In the genomic region with DNA sequence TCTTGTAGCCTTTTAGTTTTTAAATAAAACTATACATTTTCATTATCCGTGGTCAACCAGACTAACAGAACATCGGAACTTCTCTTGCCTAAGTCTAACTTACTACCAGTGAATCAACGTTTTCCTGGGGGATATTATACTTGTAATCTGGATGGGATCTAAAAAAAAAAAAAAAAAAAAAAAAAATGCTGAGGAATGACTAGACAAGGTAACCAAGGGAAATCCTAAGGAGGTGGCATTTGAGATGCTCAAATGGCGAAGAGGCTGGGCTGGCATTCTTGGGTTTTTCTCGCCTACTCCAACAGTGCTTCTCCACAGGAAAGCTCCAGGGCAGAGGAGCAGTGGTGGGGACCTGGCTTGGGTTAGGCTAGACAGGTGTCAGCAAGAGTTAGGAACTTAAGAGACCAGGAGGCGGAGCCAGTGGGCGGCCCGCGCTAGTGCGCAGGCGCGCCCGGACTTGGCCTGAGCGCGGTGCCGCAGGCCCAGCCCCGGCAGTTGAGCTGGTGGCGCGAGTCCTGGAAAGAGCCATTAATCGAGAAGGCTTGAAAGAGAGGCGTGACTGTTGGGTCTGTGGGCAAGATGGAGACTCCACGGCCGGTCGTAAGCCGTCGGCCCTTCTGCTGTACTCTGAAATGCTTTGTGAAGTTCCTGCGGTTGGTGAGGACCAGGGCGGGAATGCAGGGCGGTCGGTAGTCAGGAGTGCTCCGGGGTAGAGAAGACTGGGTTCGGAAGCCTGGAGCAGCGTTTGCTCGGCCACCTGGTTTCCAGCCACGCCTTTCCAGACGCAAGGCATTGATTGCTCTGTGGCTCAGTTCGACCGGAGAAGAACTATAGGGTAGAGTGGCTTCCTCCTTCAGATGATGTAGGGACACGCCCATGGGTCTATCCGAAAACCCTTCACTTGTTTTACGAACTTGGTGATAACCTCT, we compare ENCODE assay signal across 8 mouse cellular contexts. TPM values are rescaled to one million over a fixed set of nuclear protein-coding genes. Genes with fewer than 3 reads are reported as not detected.
DNase-seq lines count a peak whose midpoint lies in the region; ATAC-seq and TF ChIP-seq lines count a peak whose summit lies in the region.

A gene (plus strand): TSS at position 423 of the 929 bp plus-strand sequence.

- H3K9ac ChIP-seq in ES-E14 (ENCODE audit: insufficient read depth, low read depth, low read length, poor library complexity, severe bottlenecking) = peak within 1 kb of the TSS; percentile 91
- H3K9ac ChIP-seq in forebrain, embryonic 15.5 days (replicated peaks) = peak within 1 kb of the TSS; percentile 75
- peak within 1 kb of the TSS; percentile 75 for H3K9ac ChIP-seq in lung, embryonic 15.5 days

- H3K4me2 ChIP-seq in forebrain, embryonic 15.5 days (replicated peaks) = peak within 1 kb of the TSS; percentile 67
- H3K4me2 ChIP-seq in lung, embryonic 15.5 days = peak within 1 kb of the TSS; percentile 83

- in situ Hi-C loops in ES-E14 (cut with MboI; ENCODE audit: low sequenced_read_pairs in 2 of 2, unreplicated experiment in 2 of 2) = no loop called here

- no peaks in the 10 kb centered on the region for H3K27me3 ChIP-seq in forebrain, embryonic 15.5 days
- H3K27me3 ChIP-seq in lung, embryonic 15.5 days = no peaks in the 10 kb centered on the region

- H3K36me3 ChIP-seq in ES-E14 (ENCODE audit: control insufficient read depth, insufficient read depth, low read length, poor library complexity, severe bottlenecking) = no peaks in the 10 kb centered on the region
- no peaks in the 10 kb centered on the region for H3K36me3 ChIP-seq in forebrain, embryonic 15.5 days
- no peaks in the 10 kb centered on the region for H3K36me3 ChIP-seq in lung, embryonic 15.5 days

- DNase-seq in ES-E14 (ENCODE audit: low read depth, low spot score) = peak; percentile 90
- DNase-seq in cerebellum, adult 11 months = peak; percentile 73
- peak; percentile 73 for DNase-seq in heart, postnatal 25 days (ENCODE audit: low spot score)
- DNase-seq in layer of hippocampus, adult 2 months (ENCODE audit: low spot score in 2 of 2) = peak; percentile 64 to 72
- DNase-seq in ovary, adult 18-20 months (ENCODE audit: low spot score) = peak; percentile 74
- DNase-seq in thymus, postnatal 0 days (ENCODE audit: low spot score) = peak; percentile 85

- ATAC-seq in forebrain, embryonic 15.5 days (replicated peaks) = peak; percentile 74
- peak; percentile 82 for ATAC-seq in lung, embryonic 15.5 days (ENCODE audit: borderline replicate concordance, extremely low read depth, low FRiP score, low TSS enrichment)

- peak; percentile 64 for TF ChIP-seq CTCF in layer of hippocampus, adult 2 months (conservative IDR thresholded peaks at IDR 0.05)

- peak within 1 kb of the TSS; percentile 86 to 88 for H3K4me3 ChIP-seq in ES-E14 (ENCODE audit: insufficient read depth in 1 of 2, low read depth in 1 of 2, low read length in 2 of 2, poor library complexity in 1 of 2, severe bottlenecking in 1 of 2)
- peak within 1 kb of the TSS; percentile 74 for H3K4me3 ChIP-seq in forebrain, embryonic 15.5 days
- H3K4me3 ChIP-seq in layer of hippocampus, adult 2 months = peak within 1 kb of the TSS; percentile 83
- H3K4me3 ChIP-seq in lung, embryonic 15.5 days = peak within 1 kb of the TSS; percentile 82

- no peaks in the 10 kb centered on the region for H3K9me3 ChIP-seq in ES-E14 (ENCODE audit: control insufficient read depth, insufficient read depth, low read depth, low read length)
- no peaks in the 10 kb centered on the region for H3K9me3 ChIP-seq in forebrain, embryonic 15.5 days
- H3K9me3 ChIP-seq in lung, embryonic 15.5 days = no peaks in the 10 kb centered on the region

- H3K27ac ChIP-seq in ES-E14 (ENCODE audit: insufficient read depth, low read depth, low read length, poor library complexity, severe bottlenecking) = peak within 1 kb of the TSS; percentile 63; the same call in 1 of the 2 replicates
- peak within 1 kb of the TSS; percentile 65 for H3K27ac ChIP-seq in forebrain, embryonic 15.5 days (replicated peaks)
- H3K27ac ChIP-seq in layer of hippocampus, adult 2 months = peak within 1 kb of the TSS; percentile 15; the same call in 1 of the 2 replicates
- H3K27ac ChIP-seq in lung, embryonic 15.5 days = peak within 1 kb of the TSS; percentile 93

- H3K4me1 ChIP-seq in ES-E14 (ENCODE audit: control insufficient read depth in 2 of 2, insufficient read depth in 2 of 2, low read length in 2 of 2, poor library complexity in 1 of 2) = peaks cover 0 to 6% of the 10 kb centered on the region in 2 experiments; a peak in 1 of 4 replicates
- H3K4me1 ChIP-seq in forebrain, embryonic 15.5 days = peaks cover 29% of the 10 kb centered on the region
- H3K4me1 ChIP-seq in lung, embryonic 15.5 days = peaks cover 27% of the 10 kb centered on the region

- intact Hi-C loops in heart, postnatal 25 days (cut with DNase I) = loop anchor here (2.0 to 10.0 kb wide), 3 partner anchors 92 to 314 kb away; no protein-coding TSS in a partner anchor

- WGBS in forebrain, embryonic 15.5 days = 3% methylated on average over 41 of the region's 41 CpGs
- 3% methylated on average over 41 of the region's 41 CpGs for WGBS in lung, embryonic 15.5 days

TF ChIP-seq in ES-E14, 5 proteins besides CTCF, POLR2A, EP300 and RAD21:
- TF ChIP-seq HCFC1 (IDR thresholded peaks at IDR 0.05; ENCODE audit: borderline replicate concordance, insufficient read depth, low read length) (0 out of 2 replicates have a peak, but pooled peaks have one; percentile 32), ZNF384 (IDR thresholded peaks at IDR 0.05; ENCODE audit: low read depth, low read length) (peak; percentile 91), ZC3H11A (IDR thresholded peaks at IDR 0.05; ENCODE audit: borderline replicate concordance, low read depth, low read length) (no peak), MAFK (IDR thresholded peaks at IDR 0.05; ENCODE audit: insufficient read depth, low read depth, low read length) (no peak)

RNA-seq across cellular contexts. Expression of the gene that starts here (rescaled TPM):
- total RNA-seq in ES-E14 (2012; rRNA removed) = 33.0 and 42.7 TPM in 2 replicates
- 31.9 and 37.6 TPM in 2 replicates for polyA plus RNA-seq in forebrain, embryonic 15.5 days (2015; fragmentation: Nextera tagmentation; extraction: Ambion mirVana)
- 1 to 10 TPM; 4.7 to 5.0 TPM for total RNA-seq in heart, postnatal 25 days (2021)
- total RNA-seq in layer of hippocampus, adult 2 months (2021) = 1 to 10 TPM; 8.0 to 8.7 TPM
- polyA plus RNA-seq in lung, embryonic 15.5 days (2015; fragmentation: Nextera tagmentation; extraction: Ambion mirVana) = 36.7 and 39.2 TPM in 2 replicates
- polyA plus RNA-seq in thymus, postnatal 0 days (2015; fragmentation: Nextera tagmentation; extraction: Ambion mirVana) = 50.7 and 52.6 TPM in 2 replicates

Comparison
In these comparisons a context has a peak if more than half of its experiments do, and no peak if none do; other contexts are left out.
1. Peak in every context shown above with its lines: DNase-seq, ATAC-seq, H3K4me3 ChIP-seq and H3K27ac ChIP-seq.
2. H3K27ac ChIP-seq: peak in every context shown above with its lines; median percentile 93 in lung, embryonic 15.5 days; 65 in forebrain, embryonic 15.5 days; 63 in ES-E14; 15 in layer of hippocampus, adult 2 months.